Mouse (Mus musculus) MEL (cell line): Measurements from ENCODE around the gene Lsm12.

Source experiments
- CTCF ChIP-seq, 3 experiments: IDR thresholded peaks in 2 of 3; conservative IDR thresholded peaks in 1 of 3; 2 replicates each; pipeline ENCODE4 v1.5.1; 2011 to 2012; ENCODE audit warnings: low read length in 3 of 3, low read depth in 2 of 3, mild to moderate bottlenecking in 2 of 3, improper control_type of control experiment in 1 of 3, inconsistent platforms in 1 of 3, mixed read lengths in 1 of 3, moderate library complexity in 1 of 3; ENCODE audit not compliant: control insufficient read depth in 1 of 3, insufficient read depth in 1 of 3, poor library complexity in 1 of 3, severe bottlenecking in 1 of 3
- ELF1 ChIP-seq: IDR thresholded peaks from 2 replicates; pipeline ENCODE4 v1.6.1; 2014; ENCODE audit warnings: low read depth, mild to moderate bottlenecking, inconsistent platforms, low read length, improper control_type of control experiment, moderate library complexity
- POLR2A ChIP-seq, 2 experiments: IDR thresholded peaks; 2 replicates each; pipeline ENCODE4 v1.6.1; 2011 to 2012; ENCODE audit warnings: low read length in 2 of 2, mild to moderate bottlenecking in 2 of 2, control low read depth in 1 of 2, improper control_type of control experiment in 1 of 2, low read depth in 1 of 2, moderate library complexity in 1 of 2; ENCODE audit not compliant: control insufficient read depth in 1 of 2, insufficient read depth in 1 of 2, poor library complexity in 1 of 2
- USF2 ChIP-seq, 2 experiments: IDR thresholded peaks; 2 replicates each; pipeline ENCODE4 v1.6.1; 2011 to 2012; ENCODE audit warnings: improper control_type of control experiment in 2 of 2, low read length in 2 of 2, borderline replicate concordance in 1 of 2, inconsistent platforms in 1 of 2, low read depth in 1 of 2, mild to moderate bottlenecking in 1 of 2; ENCODE audit not compliant: insufficient read depth in 1 of 2

DNA sequence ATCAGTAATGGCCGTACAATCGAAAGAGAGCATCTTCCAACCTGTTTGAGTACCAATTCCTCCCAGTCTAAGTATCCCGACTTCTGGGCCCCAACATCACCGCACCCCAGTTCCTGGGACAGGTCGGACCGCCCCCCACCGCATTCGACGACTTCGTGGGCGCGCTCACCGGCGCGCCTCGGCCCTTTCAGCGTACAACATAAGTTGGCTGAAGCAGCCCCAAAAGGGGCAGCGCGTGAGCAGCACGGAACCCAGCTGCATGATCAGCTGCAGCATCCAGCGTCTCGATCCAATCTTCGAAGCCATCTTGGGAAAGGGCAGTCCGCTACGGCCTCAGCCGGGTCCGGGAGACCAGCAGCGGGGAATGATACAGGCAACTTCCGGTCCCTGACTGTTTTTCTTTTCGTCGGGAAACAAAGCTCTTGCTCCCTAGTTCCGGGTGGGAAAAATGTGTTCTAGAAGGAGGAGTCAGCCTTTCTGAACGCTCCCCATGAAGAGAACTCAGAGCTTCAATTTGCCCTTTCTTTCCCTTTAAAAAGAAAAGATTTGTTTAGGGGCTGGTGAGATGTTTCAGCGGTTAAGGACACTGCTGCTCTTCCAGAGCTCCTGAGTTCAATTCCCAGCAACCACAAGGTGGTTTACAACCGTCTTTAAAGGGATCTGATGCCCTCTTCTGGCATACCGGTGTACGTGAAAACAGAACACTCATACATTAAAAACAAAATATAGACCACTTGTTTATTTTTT is 28.9 kb downstream of the Lsm12 start, which contains the start of gene Tmem101:
- TF ChIP-seq POLR2A (IDR thresholded peaks at IDR 0.05; ENCODE audit: control insufficient read depth in 1 of 2, insufficient read depth in 1 of 2, low read depth in 1 of 2, low read length in 2 of 2, poor library complexity in 1 of 2) (peak; percentile 66 to 77), CTCF (IDR thresholded peaks at IDR 0.05 in 2 of 3, conservative IDR thresholded peaks at IDR 0.05 in 1 of 3; ENCODE audit: control insufficient read depth in 1 of 3, insufficient read depth in 1 of 3, low read depth in 2 of 3, low read length in 3 of 3, poor library complexity in 1 of 3, severe bottlenecking in 1 of 3) (peak; percentile 23 to 65 (median 30); a peak in 4 of 6 replicates), USF2 (IDR thresholded peaks at IDR 0.05; ENCODE audit: borderline replicate concordance in 1 of 2, insufficient read depth in 1 of 2, low read depth in 1 of 2, low read length in 2 of 2) (no peak), ELF1 (peak; percentile 87)
